Mouse (Mus musculus) embryonic facial prominence, embryonic 14.5 days (tissue): ENCODE measurements at regions not wholly inside any gene's neighbourhood (a gene's known extent, or its start where the extent isn't known, plus 50 kb on each side); places are given as distances from the start of the nearest gene placed in this dataset.

Experiments
- ATAC-seq: fragments of 200-750 bp; cut with Nextera tagmentation; 2 replicates; pipeline ENCODE4 v1.8.0; 2017; ENCODE audit warnings: low read depth, moderate number of reproducible peaks, moderate TSS enrichment
- DNase-seq: peaks from one replicate; pipeline ENCODE4 v3.0.0-alpha.2; 2015; ENCODE audit warnings: low spot score
- H3K27ac ChIP-seq: fragments of 300-500 bp; sonication (generic); replicated peaks from 2 replicates; pipeline ENCODE4 v1.5.1; 2014; ENCODE audit warnings: low read depth, mild to moderate bottlenecking, low read length, moderate library complexity
- H3K27me3 ChIP-seq: fragments of 300-500 bp; sonication (generic); replicated peaks from 2 replicates; pipeline ENCODE4 v1.6.1; 2014; ENCODE audit warnings: low read length; ENCODE audit not compliant: control insufficient read depth, insufficient read depth
- H3K36me3 ChIP-seq: fragments of 300-500 bp; sonication (generic); 2 replicates; pipeline ENCODE4 v1.6.1; 2014; ENCODE audit warnings: low read length, mixed read lengths; ENCODE audit not compliant: control insufficient read depth, insufficient read depth
- H3K4me1 ChIP-seq: fragments of 300-500 bp; sonication (generic); 2 replicates; pipeline ENCODE4 v1.6.1; 2014; ENCODE audit warnings: antibody characterized with exemption, low read length; ENCODE audit not compliant: control insufficient read depth, insufficient read depth
- H3K4me2 ChIP-seq: fragments of 300-500 bp; sonication (generic); 2 replicates; pipeline ENCODE4 v1.6.1; 2014; ENCODE audit warnings: low read depth, mild to moderate bottlenecking, low read length, moderate library complexity, mixed read lengths
- H3K4me3 ChIP-seq: fragments of 300-500 bp; sonication (generic); 2 replicates; pipeline ENCODE4 v1.5.1; 2014; ENCODE audit warnings: low read depth, mild to moderate bottlenecking, low read length
- H3K9ac ChIP-seq: fragments of 300-500 bp; sonication (generic); 2 replicates; pipeline ENCODE4 v1.6.1; 2014; ENCODE audit warnings: low read depth, mild to moderate bottlenecking, low read length, moderate library complexity, mixed read lengths
- H3K9me3 ChIP-seq: fragments of 300-500 bp; sonication (generic); 2 replicates; pipeline ENCODE4 v1.6.1; 2016; ENCODE audit warnings: low read length; ENCODE audit not compliant: control insufficient read depth
- WGBS: fragments of 180-500 bp; shearing (Covaris S2); extraction: QIAGEN DNeasy Blood & Tissue Kit; methylation state at CpG from one replicate; pipeline ENCODE4 v1.1.7; 2014; 5-methylcytosine and 5-hydroxymethylcytosine counted together

- peak; percentile 1 for DNase-seq
- WGBS = 76% methylated on average over 6 of the region's 6 CpGs
- no peak for ATAC-seq
- Histone ChIP-seq H3K27me3 (no peaks in the 10 kb centered on the region), H3K36me3 (no peaks in the 10 kb centered on the region), H3K27ac (no peak overlapping the region), H3K4me1 (no peaks in the 10 kb centered on the region), H3K9me3 (no peaks in the 10 kb centered on the region), H3K4me2 (no peak overlapping the region), H3K4me3 (no peak overlapping the region), H3K9ac (no peak overlapping the region)
Observed at GRCm38 (mm10) chr4:24248142-24249054, 247.9 kb upstream of the Mms22l start.

- Histone ChIP-seq H3K36me3 (no peaks in the 10 kb centered on the region), H3K9ac (no peak overlapping the region), H3K4me3 (no peak overlapping the region), H3K9me3 (no peaks in the 10 kb centered on the region), H3K4me2 (no peak overlapping the region), H3K4me1 (no peaks in the 10 kb centered on the region), H3K27me3 (no peaks in the 10 kb centered on the region), H3K27ac (no peak overlapping the region)
- 34% methylated on average over 6 of the region's 6 CpGs for WGBS
- ATAC-seq = no peak
- peak; percentile 68 for DNase-seq
Observed at GRCm38 (mm10) chr4:24249243-24249970, 246.8 kb upstream of the Mms22l start.

GRCm38 (mm10) chr4:24278154-24278553 lies 218.1 kb upstream of the Mms22l start:
- Histone ChIP-seq H3K27ac (no peak overlapping the region), H3K36me3 (no peaks in the 10 kb centered on the region), H3K27me3 (no peaks in the 10 kb centered on the region), H3K4me2 (no peak overlapping the region), H3K4me1 (no peaks in the 10 kb centered on the region), H3K4me3 (no peak overlapping the region), H3K9ac (no peak overlapping the region), H3K9me3 (no peaks in the 10 kb centered on the region)
- DNase-seq (no peak), ATAC-seq (no peak)
- WGBS = 36% methylated on average over 3 of the region's 3 CpGs
